Mouse (Mus musculus) heart, adult 9 months (tissue): ENCODE data around the gene Ing4.

Experiments used
- DNase-seq, 2 experiments: peaks; one replicate each; pipeline ENCODE4 v3.0.0; 2022; ENCODE audit warnings: low spot score in 2 of 2

Gene Ing4

DNA sequence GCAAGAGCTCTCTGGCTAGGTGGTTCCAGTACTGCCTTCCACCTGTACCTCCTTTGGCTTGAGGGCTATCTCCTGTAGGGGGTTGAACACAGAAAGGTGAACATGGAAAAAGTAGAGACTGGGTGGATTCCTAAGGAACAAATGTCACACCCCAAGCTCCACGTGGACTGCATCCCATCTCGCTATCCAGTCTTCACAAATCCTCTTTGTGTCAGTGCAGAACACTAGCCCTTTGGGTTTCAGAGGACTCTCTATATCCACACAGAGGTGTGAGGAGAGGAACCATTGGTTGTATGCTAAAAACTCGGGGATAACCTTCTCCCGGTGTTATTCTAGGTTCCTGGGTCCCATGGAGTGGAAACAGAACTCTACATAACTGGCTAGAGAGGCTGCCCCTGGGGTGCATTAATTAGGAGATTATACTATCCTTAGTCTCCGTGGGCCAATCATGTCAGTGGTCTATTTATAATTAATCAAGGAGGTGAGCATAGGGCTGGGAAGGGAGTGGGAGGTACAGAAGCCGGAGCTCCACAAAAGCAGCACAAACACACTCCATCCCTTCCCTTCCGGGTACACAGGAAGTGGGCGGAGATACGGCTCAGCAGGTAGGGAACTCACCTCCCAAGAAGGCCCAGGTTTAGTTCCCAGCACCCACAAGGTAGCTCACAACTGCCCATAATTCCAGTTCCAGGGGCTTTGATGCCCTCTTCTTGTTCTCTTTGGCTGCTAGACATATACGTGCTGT, 51.0 kb downstream of the Ing4 start:
- DNase-seq: no peak

DNA sequence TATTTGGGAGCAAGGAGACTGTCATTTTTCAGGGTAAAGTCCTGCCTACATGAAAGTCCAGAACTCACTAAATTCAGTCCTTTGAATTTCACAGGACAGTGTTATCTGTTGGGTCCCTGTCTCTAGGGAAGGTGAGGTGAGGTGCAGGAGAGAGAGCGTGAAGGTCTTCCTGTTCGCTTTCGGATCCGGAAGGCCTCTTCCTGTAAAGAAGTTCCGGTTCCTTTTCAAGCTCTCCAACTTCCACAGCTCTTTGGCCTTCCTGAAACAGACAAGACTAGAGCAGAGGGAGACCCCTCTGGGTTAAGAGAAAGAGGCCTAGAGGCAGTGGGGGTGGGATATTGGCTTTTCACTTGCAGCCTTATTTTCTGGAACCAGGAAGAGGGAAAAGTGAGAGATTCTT, 52.8 kb downstream of the Ing4 start:
- no peak for DNase-seq

DNA sequence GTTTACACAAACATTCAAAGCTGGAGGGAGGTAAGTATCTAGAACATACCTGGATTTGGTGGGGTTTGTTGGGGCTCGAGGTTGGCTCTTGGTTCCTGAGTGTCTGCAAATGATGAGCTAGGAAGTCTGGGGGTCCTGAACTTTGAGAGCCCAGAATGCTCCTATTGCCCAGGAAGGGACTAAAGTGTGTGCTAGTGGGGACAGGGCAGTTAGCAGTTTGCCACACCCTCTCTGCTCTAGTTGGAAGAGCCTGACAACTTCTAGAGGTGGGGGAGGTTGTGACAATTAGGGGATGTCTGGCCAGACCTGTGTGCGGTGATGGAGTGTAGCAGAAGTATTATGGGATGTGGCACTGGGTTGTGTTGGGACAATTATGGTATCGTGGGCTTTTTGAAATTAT, 55.3 kb downstream of the Ing4 start:
- DNase-seq: no peak

DNA sequence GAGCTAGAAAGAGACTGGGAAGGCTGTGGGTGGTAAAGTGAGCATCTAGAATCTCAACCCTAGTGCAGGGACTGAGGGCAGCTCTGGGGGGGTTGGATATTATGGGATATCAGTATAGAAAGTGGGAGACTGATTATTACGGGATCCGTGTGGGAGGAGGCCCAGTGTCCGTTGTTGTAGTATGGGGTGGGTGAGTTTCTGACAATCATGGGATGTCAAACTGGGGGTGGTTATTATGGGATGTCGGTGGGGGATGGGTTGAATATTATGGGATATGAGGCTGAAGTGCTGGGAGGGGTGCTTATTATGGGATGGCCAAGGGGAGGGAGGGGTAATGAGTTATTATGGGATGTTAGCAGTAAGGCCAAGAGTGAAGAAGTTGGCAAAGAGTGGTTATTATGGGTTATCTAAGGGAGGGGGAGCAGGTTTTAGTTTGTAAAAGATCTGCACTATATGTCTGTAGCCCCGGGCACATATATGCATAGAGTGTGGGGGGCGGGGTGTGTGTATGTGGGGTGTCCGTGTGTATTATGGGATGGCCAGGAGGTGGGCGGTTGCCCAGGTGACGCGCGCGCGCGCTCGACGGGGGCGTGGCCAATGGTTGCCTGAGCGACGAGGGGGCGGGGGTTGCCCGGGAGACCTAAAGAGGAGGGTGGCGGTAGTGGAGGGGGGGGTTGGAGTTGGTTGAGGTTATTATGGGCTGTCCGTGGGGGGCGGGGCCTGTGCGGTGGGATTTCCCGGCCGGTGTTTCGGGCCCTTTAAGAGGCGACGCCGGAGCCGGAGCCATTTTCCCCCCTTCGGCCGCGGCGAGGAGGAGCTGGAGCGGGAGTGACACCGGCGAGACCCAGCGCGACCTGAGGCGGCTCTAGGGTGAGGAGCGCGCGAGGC, 56.1 kb downstream of the Ing4 start, which contains the start of gene Chd4:
TSS of gene Chd4 (plus strand) at position 591 of the 888 bp plus-strand sequence.
- peak; percentile 89 to 90 for DNase-seq

DNA sequence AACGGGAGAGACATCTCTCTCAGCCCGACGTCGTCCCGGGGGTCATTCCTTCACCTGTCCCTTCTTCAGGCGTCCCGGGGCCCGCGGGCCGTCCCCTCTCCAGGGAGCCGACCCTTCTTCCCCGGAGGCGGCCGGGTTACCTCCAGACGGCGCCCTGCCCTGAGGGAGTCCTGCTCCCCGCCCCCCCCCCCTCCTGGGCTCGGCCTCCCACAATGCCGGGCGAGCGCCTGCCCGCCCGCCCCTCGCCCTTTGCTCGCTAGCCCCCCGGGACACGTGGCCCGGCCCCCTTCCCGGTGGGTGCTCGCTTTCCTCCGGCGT, 56.7 kb downstream of the Ing4 start:
- DNase-seq: no peak

DNA sequence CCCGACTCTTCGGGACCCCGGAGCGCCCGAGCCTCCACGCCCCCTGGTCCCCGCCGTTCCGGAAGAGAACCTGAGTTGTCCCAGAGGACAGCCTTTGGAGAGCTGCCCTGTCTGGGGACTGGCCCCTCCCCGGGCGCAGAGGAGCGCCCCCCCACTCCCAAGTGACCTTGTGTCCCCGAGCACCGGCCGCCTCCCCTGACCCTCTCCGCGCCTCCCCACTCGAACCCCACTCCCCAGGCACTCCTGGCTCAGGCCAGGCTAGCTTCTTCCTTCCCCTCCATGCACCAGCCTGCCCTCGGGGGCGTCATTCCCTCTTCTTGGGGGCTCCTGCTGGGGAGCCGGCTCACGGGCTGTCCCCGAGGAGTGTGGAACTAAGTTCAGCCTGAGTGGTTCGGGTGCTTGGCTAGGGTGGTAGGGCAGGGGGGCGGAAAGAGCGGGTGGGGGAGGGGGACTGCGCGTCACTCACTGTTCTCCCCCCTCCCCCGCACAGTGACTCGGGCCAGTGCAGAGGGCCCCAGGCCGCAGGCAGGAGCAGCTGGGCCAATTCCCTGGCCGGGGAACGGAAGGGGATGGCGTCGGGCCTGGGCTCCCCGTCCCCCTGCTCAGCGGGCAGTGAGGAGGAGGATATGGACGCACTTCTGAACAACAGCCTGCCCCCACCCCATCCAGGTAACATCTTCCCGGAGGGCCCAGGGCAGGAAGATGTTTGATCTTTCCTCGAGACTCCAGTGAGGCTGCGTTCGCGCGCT, 57.2 kb downstream of the Ing4 start:
- peak; percentile 65 to 67 for DNase-seq

DNA sequence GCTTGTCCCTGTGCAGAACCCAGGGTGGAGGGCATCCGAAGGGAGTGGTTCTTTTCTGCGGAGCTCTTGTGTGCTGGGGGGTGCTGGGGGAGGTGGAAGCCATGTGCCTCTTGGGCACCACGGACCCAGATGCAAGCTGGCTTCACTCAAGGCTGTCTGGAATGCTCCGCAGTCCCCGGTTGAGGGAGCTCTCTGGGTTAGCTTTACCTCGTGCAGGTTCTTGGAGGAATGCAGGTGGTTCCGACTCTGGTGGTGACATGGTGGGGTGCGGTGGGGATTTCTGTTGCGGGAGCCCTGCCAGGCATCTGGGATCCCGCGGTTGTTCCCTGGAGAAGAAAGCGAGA, 57.8 kb downstream of the Ing4 start:
- no peak for DNase-seq

DNA sequence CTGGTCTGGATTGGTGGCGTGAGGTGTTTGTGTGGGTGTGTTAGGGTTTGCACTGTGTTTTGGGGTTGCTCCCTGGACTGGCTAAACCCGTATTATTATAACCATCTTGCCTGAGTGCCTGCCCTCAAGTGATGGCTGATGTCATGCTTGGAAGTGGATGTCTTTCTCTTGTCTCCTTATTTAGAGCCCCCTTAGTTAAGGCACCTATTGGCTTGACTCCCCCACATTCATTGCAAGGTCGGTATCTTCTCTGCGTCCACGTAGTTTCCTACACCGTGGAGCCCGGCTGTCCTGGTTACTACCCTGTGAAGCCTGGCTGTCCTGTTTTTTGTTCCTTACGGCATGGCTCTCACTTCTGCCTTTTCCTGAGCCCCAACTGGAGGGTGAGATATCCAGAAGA, 58.4 kb downstream of the Ing4 start:
- DNase-seq: no peak

DNA sequence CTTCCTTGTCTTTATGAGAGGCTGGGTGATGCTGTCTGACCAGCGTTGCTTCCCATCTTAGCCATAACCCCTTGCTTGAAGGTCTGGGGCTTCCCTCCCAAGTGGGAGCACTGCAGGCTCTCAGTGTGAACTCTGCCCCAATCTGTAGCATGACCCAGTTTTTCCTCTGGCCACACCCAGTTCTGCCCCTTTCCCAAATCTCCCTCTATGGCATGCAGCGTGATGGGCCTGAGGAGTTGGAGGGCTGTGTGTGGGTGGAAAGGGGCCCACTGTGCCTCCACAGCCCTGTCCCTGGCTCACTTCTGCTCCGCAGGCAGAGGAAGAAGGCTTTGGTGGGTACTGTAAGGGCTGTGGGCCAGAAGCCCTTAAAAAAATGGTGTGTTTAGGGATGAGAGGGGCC, 59.0 kb downstream of the Ing4 start:
- DNase-seq: peak in 1 of 2 experiments; percentile 13
